Mouse (Mus musculus): ENCODE results near the gene Rnf123. TPM values are rescaled to one million over a fixed set of nuclear protein-coding genes. Genes with fewer than 3 reads are reported as not detected.

Gene Rnf123
- polyA plus RNA-seq, 1 experiment from 2014 or later = 49.9 TPM

- Histone ChIP-seq H3K4me3 (replicated peaks; ENCODE audit: low read length) (peak overlapping the region; percentile 97), H3K9ac (peak overlapping the region; percentile 95), H3K4me2 (replicated peaks) (peak overlapping the region; percentile 62), H3K36me3 (replicated peaks; ENCODE audit: control insufficient read depth, insufficient read depth) (no peaks in the 10 kb centered on the region), H3K4me1 (replicated peaks; ENCODE audit: control insufficient read depth, insufficient read depth, low read length) (peaks cover 18% of the 10 kb centered on the region), H3K9me3 (ENCODE audit: control insufficient read depth, low read length) (no peaks in the 10 kb centered on the region), H3K27ac (peak overlapping the region; percentile 97), H3K27me3 (ENCODE audit: control insufficient read depth, insufficient read depth, low read length) (no peaks in the 10 kb centered on the region)
- WGBS = under 1% methylated on average over 49 of the region's 50 CpGs
- DNase-seq (ENCODE audit: low spot score) = no peak
- ATAC-seq (ENCODE audit: low FRiP score) = peak; percentile 66
Measured at GRCm38 (mm10) chr9:108002778-108003530, 80.2 kb downstream of the Rnf123 start.

- Histone ChIP-seq H3K4me2 (replicated peaks) (peak within 1 kb of the TSS; percentile 78), H3K9me3 (ENCODE audit: control insufficient read depth, low read length) (no peaks in the 10 kb centered on the region), H3K27ac (peak within 1 kb of the TSS; percentile 97), H3K36me3 (replicated peaks; ENCODE audit: control insufficient read depth, insufficient read depth) (no peaks in the 10 kb centered on the region), H3K9ac (peak within 1 kb of the TSS; percentile 95), H3K27me3 (ENCODE audit: control insufficient read depth, insufficient read depth, low read length) (no peaks in the 10 kb centered on the region), H3K4me1 (replicated peaks; ENCODE audit: control insufficient read depth, insufficient read depth, low read length) (peaks cover 18% of the 10 kb centered on the region), H3K4me3 (replicated peaks; ENCODE audit: low read length) (peak within 1 kb of the TSS; percentile 97)
- ATAC-seq (ENCODE audit: low FRiP score) = peak; percentile 99
- under 1% methylated on average over 51 of the region's 51 CpGs for WGBS
- peak; percentile 100 for DNase-seq (ENCODE audit: low spot score)
Measured at GRCm38 (mm10) chr9:108001922-108002770, 81.0 kb downstream of the Rnf123 start, which contains the start of gene Ip6k1. TSS of gene Ip6k1 (plus strand) at chr9:108002501.

Small RNA genes within 50 kb of the gene (microRNA-seq; reads per million reads assigned to microRNA genes)
- not detected for gene Gm47303
- gene Mir7088 = not detected

Other genes starting within 250 kb of the Rnf123 start
- 79.2 and 80.4 TPM in 2 replicates for gene Rbm6, start 210.1 kb downstream of the Rnf123 start, polyA plus RNA-seq (2014; fragmentation: Nextera tagmentation; extraction: Ambion mirVana)
- gene Mon1a, start 195.2 kb downstream of the Rnf123 start, polyA plus RNA-seq (2014; fragmentation: Nextera tagmentation; extraction: Ambion mirVana) = 22.1 and 23.1 TPM in 2 replicates
- 0.95 and 1.2 TPM in 2 replicates for gene Mst1r, start 176.5 kb downstream of the Rnf123 start, polyA plus RNA-seq (2014; fragmentation: Nextera tagmentation; extraction: Ambion mirVana)
- gene Actl11, start 154.9 kb downstream of the Rnf123 start, polyA plus RNA-seq (2014; fragmentation: Nextera tagmentation; extraction: Ambion mirVana) = not detected in 2 replicates
- 16.7 and 20.0 TPM in 2 replicates for gene Camkv, start 147.7 kb downstream of the Rnf123 start, polyA plus RNA-seq (2014; fragmentation: Nextera tagmentation; extraction: Ambion mirVana)
- gene Traip, start 133.2 kb downstream of the Rnf123 start, polyA plus RNA-seq (2014; fragmentation: Nextera tagmentation; extraction: Ambion mirVana) = 8.4 and 8.6 TPM in 2 replicates
- gene Uba7, start 107.8 kb downstream of the Rnf123 start, polyA plus RNA-seq (2014; fragmentation: Nextera tagmentation; extraction: Ambion mirVana) = 5.5 and 8.7 TPM in 2 replicates
- 1.2 and 1.3 TPM in 2 replicates for gene Gm20661, start 100.3 kb downstream of the Rnf123 start, polyA plus RNA-seq (2014; fragmentation: Nextera tagmentation; extraction: Ambion mirVana)
- 16.3 and 18.1 TPM in 2 replicates for gene Inka1, start 97.5 kb downstream of the Rnf123 start, polyA plus RNA-seq (2014; fragmentation: Nextera tagmentation; extraction: Ambion mirVana)
- 2.2 and 3.4 TPM in 2 replicates for gene Cdhr4, start 90.8 kb downstream of the Rnf123 start, polyA plus RNA-seq (2014; fragmentation: Nextera tagmentation; extraction: Ambion mirVana)
- 0.68 TPM in 1 of 2 replicates, not detected in the other for gene Gm20662, start 87.0 kb downstream of the Rnf123 start, polyA plus RNA-seq (2014; fragmentation: Nextera tagmentation; extraction: Ambion mirVana)
- gene Ip6k1, start 80.8 kb downstream of the Rnf123 start, polyA plus RNA-seq (2014; fragmentation: Nextera tagmentation; extraction: Ambion mirVana) = 55.4 and 60.7 TPM in 2 replicates
- 17.7 and 18.2 TPM in 2 replicates for gene Gmppb, start 34.1 kb downstream of the Rnf123 start, polyA plus RNA-seq (2014; fragmentation: Nextera tagmentation; extraction: Ambion mirVana)
- gene Amigo3, start 30.2 kb downstream of the Rnf123 start, polyA plus RNA-seq (2014; fragmentation: Nextera tagmentation; extraction: Ambion mirVana) = 2.4 and 2.9 TPM in 2 replicates
- gene Mst1, start 2.9 kb downstream of the Rnf123 start, polyA plus RNA-seq (2014; fragmentation: Nextera tagmentation; extraction: Ambion mirVana) = not detected in 2 replicates
- gene Apeh, start 11.3 kb upstream of the Rnf123 start, polyA plus RNA-seq (2014; fragmentation: Nextera tagmentation; extraction: Ambion mirVana) = 44.8 and 48.7 TPM in 2 replicates
- gene Bsn, start 107.0 kb upstream of the Rnf123 start, polyA plus RNA-seq (2014; fragmentation: Nextera tagmentation; extraction: Ambion mirVana) = 15.4 and 15.7 TPM in 2 replicates
- 76.7 and 83.0 TPM in 2 replicates for gene Dag1, start 180.6 kb upstream of the Rnf123 start, polyA plus RNA-seq (2014; fragmentation: Nextera tagmentation; extraction: Ambion mirVana)
- 136 and 137 TPM in 2 replicates for gene Nicn1, start 207.1 kb upstream of the Rnf123 start, polyA plus RNA-seq (2014; fragmentation: Nextera tagmentation; extraction: Ambion mirVana)
- gene Amt, start 213.5 kb upstream of the Rnf123 start, polyA plus RNA-seq (2014; fragmentation: Nextera tagmentation; extraction: Ambion mirVana) = 18.6 and 24.4 TPM in 2 replicates
- gene Rhoa, start 222.8 kb upstream of the Rnf123 start, polyA plus RNA-seq (2014; fragmentation: Nextera tagmentation; extraction: Ambion mirVana) = 206 and 214 TPM in 2 replicates
- gene Tcta, start 222.8 kb upstream of the Rnf123 start, polyA plus RNA-seq (2014; fragmentation: Nextera tagmentation; extraction: Ambion mirVana) = 49.5 and 59.9 TPM in 2 replicates

All from hindbrain, embryonic 14.5 days (tissue).